Comparison of ENCODE assay signal across 22 mouse cellular contexts in the genomic region with DNA sequence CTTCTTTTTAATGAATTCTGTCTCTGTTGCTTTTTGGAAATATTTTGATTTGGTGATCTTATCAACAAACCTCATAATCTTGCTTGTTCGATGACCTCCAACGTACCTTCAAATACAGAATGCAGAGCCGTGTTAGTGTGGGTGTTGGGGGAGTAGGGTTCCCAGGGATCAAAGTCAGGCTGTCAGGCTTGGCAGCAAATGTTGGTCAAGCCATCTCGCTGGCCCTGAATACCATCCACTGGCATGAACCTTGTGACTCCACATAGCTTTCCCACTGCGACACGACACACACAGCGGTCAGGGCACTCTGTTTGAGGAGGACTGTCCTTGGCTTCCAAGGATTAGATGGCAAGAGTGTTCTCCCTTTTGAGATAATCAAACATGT.
"Had no signal": no experiment of that assay in that cellular context is flagged by ENCODE, and none has a peak within 500 bp of the region (broad histone marks: within the 10 kb centered on the region; RNA-seq: fewer than 3 reads in every experiment).

No protein-coding gene starts in this region.

- DNase-seq: gastrocnemius, postnatal 14 days; gastrocnemius, postnatal 36 days; heart, adult 11 months; heart, adult 2 months; heart, postnatal 14 days; heart, postnatal 36 days; kidney, adult 11 months; kidney, adult 8-10 months; kidney, postnatal 10 days; layer of hippocampus, adult 9-11 months; layer of hippocampus, postnatal 36 days; left cerebral cortex, postnatal 4 days had no signal

- ATAC-seq: hindbrain, postnatal 0 days; intestine, embryonic 16.5 days had no signal

- H3K4me2 ChIP-seq: heart, embryonic 11.5 days; heart, embryonic 13.5 days; heart, embryonic 15.5 days; hindbrain, embryonic 13.5 days; hindbrain, embryonic 15.5 days; limb, embryonic 13.5 days; limb, embryonic 15.5 days had no signal

- H3K9me3 ChIP-seq: heart, embryonic 13.5 days; heart, embryonic 15.5 days; hindbrain, embryonic 13.5 days; hindbrain, embryonic 15.5 days; limb, embryonic 13.5 days; limb, embryonic 15.5 days had no signal

- H3K4me3 ChIP-seq: heart, adult 2 months; heart, embryonic 13.5 days; heart, embryonic 15.5 days; hindbrain, embryonic 13.5 days; hindbrain, embryonic 15.5 days; limb, embryonic 13.5 days; limb, embryonic 15.5 days had no signal

- H3K27me3 ChIP-seq: heart, embryonic 13.5 days; heart, embryonic 15.5 days; hindbrain, embryonic 13.5 days; hindbrain, embryonic 15.5 days; limb, embryonic 13.5 days; limb, embryonic 15.5 days had no signal

- H3K27ac ChIP-seq: heart, adult 2 months; heart, embryonic 15.5 days; hindbrain, embryonic 13.5 days; hindbrain, embryonic 15.5 days; hindbrain, postnatal 0 days; limb, embryonic 13.5 days; limb, embryonic 15.5 days; liver, embryonic 14.5 days had no signal

- H3K9ac ChIP-seq: heart, embryonic 13.5 days; heart, embryonic 15.5 days; hindbrain, embryonic 13.5 days; hindbrain, embryonic 15.5 days; limb, embryonic 13.5 days; limb, embryonic 15.5 days; liver, embryonic 14.5 days had no signal
